Mouse (Mus musculus) left cerebral cortex, postnatal 4 days (tissue): ENCODE results near the gene Lipm. TPM values are rescaled to one million over a fixed set of nuclear protein-coding genes. Genes with fewer than 3 reads are reported as not detected.

Experiments used
- DNase-seq: peaks from one replicate; pipeline ENCODE4 v3.0.0-alpha.2; 2022
- intact Hi-C: fragments of 180-260 bp; cut with DNase I; formaldehyde crosslinking; loops from one replicate; pipeline ENCODE4 v1.15.1; 2025
- microRNA-seq: library from miRNA; unstranded; fragments of <30 nt; microRNA quantifications from one replicate; pipeline ENCODE4 v1.2.0, GENCODE M21; 2022
- total RNA-seq, 2 experiments: library from RNA; stranded (reverse); gene quantifications; 2 replicates each; pipeline ENCODE4 v1.2.3; 2021

The Lipm gene
- total RNA-seq, 2 experiments from 2014 or later: 0.44 TPM; not detected in 1

GRCm38 (mm10) chr19:34162693-34163092, 62.0 kb downstream of the Lipm start:
- DNase-seq: no peak
- intact Hi-C loops: no loop called here

GRCm38 (mm10) chr19:34165891-34166290, 65.2 kb downstream of the Lipm start, which contains the start of gene Ankrd22:
Gene Ankrd22 (minus strand): TSS chr19:34166053.
- no peak for DNase-seq
- intact Hi-C loops: no loop called here

- intact Hi-C loops: no loop called here
- no peak for DNase-seq
Measured at GRCm38 (mm10) chr19:34166386-34166785, 65.7 kb downstream of the Lipm start.

DNA sequence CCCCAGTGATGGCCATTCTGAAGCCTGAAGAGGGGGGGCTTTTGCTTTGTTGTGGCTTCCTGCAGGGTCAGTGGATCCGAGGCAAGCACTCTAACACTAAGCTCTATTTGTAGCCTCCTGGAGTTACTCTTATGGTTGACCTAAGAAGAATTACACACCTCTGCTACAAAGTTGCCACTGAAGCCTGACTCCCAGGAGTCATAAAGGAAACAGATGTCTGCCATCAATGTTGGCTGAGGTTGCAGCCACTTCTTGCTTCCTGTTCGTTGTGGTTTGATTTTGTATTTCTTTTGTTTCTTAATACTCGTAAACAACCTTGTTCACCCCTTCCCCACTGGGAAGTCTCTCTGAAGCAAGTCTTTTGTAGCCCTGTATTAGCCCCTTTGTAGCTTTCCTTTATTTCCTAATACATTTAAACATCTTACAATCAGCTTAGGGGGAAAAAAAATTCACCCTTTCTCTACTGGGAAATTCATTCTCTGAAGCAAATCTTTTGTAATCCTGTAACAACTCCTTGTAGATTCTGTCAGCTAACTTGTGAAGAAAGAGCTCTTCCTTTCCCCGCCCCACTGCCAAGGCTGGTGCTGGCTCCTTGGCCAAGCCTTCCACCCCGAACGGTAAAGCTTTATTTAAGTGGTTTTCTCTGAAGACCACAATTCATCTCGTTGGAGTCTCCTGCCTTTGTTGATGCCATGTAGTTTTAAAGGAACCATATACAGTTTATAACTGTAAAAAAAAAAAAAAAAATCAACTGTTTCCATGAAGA, 67.3 kb downstream of the Lipm start:
- intact Hi-C loops: no loop called here
- no peak for DNase-seq

GRCm38 (mm10) chr19:34169121-34169520, 68.4 kb downstream of the Lipm start:
- no peak for DNase-seq
- intact Hi-C loops: no loop called here

- intact Hi-C loops: no loop called here
Measured at GRCm38 (mm10) chr19:34171167-34171566, 70.4 kb downstream of the Lipm start.

More at GRCm38 (mm10) chr19:34171167-34171566, 70.4 kb downstream of the Lipm start:
- no peak for DNase-seq

Small RNAs within 50 kb of the gene (microRNA-seq; reads per million reads assigned to microRNA genes)
- not detected for gene Gm23334

Other genes with a start within 250 kb of the Lipm start
- not detected for gene Lipf, start 139.7 kb upstream of the Lipm start, total RNA-seq
- gene Lipk, start 92.6 kb upstream of the Lipm start, total RNA-seq: not detected
- gene Lipn, start 33.6 kb upstream of the Lipm start, total RNA-seq: not detected
- gene Ankrd22, start 65.1 kb downstream of the Lipm start, total RNA-seq: under 1 TPM; 0.12 to 0.24 TPM
- gene Stambpl1, start 91.3 kb downstream of the Lipm start, total RNA-seq: 10 to 100 TPM; 17.4 to 22.5 TPM
- 10 to 100 TPM in 1 of 2 experiments, 1 to 10 TPM in 1; 9.3 to 10.5 TPM for gene Acta2, start 154.7 kb downstream of the Lipm start, total RNA-seq
- gene Fas, start 189.7 kb downstream of the Lipm start, total RNA-seq: 1 to 10 TPM in 1 of 2 experiments, not detected in 1; 1.2 TPM